Mouse (Mus musculus) embryonic fibroblast, embryonic 13.5 days (primary cell): ENCODE measurements around the gene Frg2f1. TPM values are rescaled to one million over a fixed set of nuclear protein-coding genes. Genes with fewer than 3 reads are reported as not detected.
"Not testable (repeated sequence)": the region's sequence is repeated elsewhere in the genome, so short reads cannot be mapped to it uniquely, and the experiment has no call there.

Experiments
- H3K27ac ChIP-seq: 2 replicates; pipeline ENCODE4 v1.5.1; 2012; ENCODE audit warnings: low read length, control low read depth, inconsistent platforms; ENCODE audit not compliant: insufficient read depth
- H3K4me1 ChIP-seq: 2 replicates; pipeline ENCODE4 v1.6.1; 2011; ENCODE audit warnings: low read length; ENCODE audit not compliant: control insufficient read depth, insufficient read depth
- H3K4me3 ChIP-seq: 2 replicates; pipeline ENCODE4 v1.5.1; 2011; ENCODE audit warnings: mild to moderate bottlenecking, control low read depth, low read length; ENCODE audit not compliant: insufficient read depth
- CTCF ChIP-seq: IDR thresholded peaks from 2 replicates; pipeline ENCODE4 v1.5.1; 2011; ENCODE audit warnings: mild to moderate bottlenecking, control low read depth, low read length, moderate library complexity, borderline replicate concordance; ENCODE audit not compliant: insufficient read depth
- POLR2A ChIP-seq: IDR thresholded peaks from 2 replicates; pipeline ENCODE4 v1.6.1; 2011; ENCODE audit warnings: low read depth, mild to moderate bottlenecking, control low read depth, low read length, moderate library complexity
- polyA plus RNA-seq: library from polyadenylated mRNA; stranded (reverse); fragments of >200 nt; gene quantifications from 2 replicates; pipeline ENCODE4 v1.2.4, GENCODE M21; 2011; ENCODE audit warnings: low read depth; ENCODE audit not compliant: missing spikeins, insufficient read length

The Frg2f1 gene
- polyA plus RNA-seq, 1 experiment = 4.9 TPM

GRCm38 (mm10) chr4:119539836-119540532 is 655 bp upstream of the Frg2f1 start:
- peak overlapping the region; percentile 67 for H3K4me3 ChIP-seq
- no peak for TF ChIP-seq CTCF
- peak; percentile 62; the same call in 1 of the 2 replicates for TF ChIP-seq POLR2A
- peak overlapping the region; percentile 83 for H3K27ac ChIP-seq
- H3K4me1 ChIP-seq = peaks cover under 1% of the 10 kb centered on the region; the same call in 1 of the 2 replicates

- TF ChIP-seq CTCF (no peak), POLR2A (no peak)
- Histone ChIP-seq H3K4me3 (no peak overlapping the region), H3K27ac (no peak overlapping the region), H3K4me1 (peaks cover 3% of the 10 kb centered on the region; the same call in 1 of the 2 replicates)
These were observed 1.9 kb downstream of the Frg2f1 start for GRCm38 (mm10) chr4:119537436-119537835.

- not testable (repeated sequence) for H3K4me3 ChIP-seq, H3K4me1 ChIP-seq, H3K27ac ChIP-seq
These were observed 2.7 kb downstream of the Frg2f1 start, which contains the start of gene Foxj3 for GRCm38 (mm10) chr4:119536615-119537014. Foxj3 (plus strand) TSS chr4:119537004.

DNA sequence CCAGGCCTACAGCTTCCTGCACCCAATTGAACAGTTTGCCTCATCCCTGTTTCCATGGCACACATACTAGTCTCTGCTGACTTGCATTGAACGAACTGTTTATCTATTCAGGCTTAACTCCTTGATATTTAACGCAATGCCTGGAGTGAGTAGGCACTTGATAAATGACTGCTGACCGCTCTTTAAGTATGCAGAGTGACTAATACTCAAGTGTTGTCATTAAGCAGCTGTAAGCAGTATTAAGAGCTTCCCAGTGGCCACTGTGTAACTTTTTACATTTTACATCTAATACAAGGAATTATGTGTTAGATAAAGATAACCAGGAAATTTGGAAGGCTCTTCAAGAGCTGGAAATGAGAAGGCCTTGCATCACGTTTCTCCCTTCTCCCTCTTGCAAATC is 4.2 kb downstream of the Frg2f1 start:
- H3K4me3 ChIP-seq = no peak overlapping the region

GRCm38 (mm10) chr4:119531813-119532212 is 7.5 kb downstream of the Frg2f1 start:
- Histone ChIP-seq H3K4me3 (no peak overlapping the region), H3K4me1 (peaks cover 3% of the 10 kb centered on the region; the same call in 1 of the 2 replicates), H3K27ac (no peak overlapping the region)
- TF ChIP-seq POLR2A (no peak), CTCF (no peak)

More for the DNA sequence above, 4.2 kb downstream of the Frg2f1 start:
- TF ChIP-seq CTCF (no peak), POLR2A (no peak)
- Histone ChIP-seq H3K4me1 (peaks cover 3% of the 10 kb centered on the region; the same call in 1 of the 2 replicates), H3K27ac (no peak overlapping the region)

- H3K4me3 ChIP-seq = no peak overlapping the region
- no peaks in the 10 kb centered on the region for H3K4me1 ChIP-seq
- no peak for TF ChIP-seq CTCF
- TF ChIP-seq POLR2A = no peak
- no peak overlapping the region for H3K27ac ChIP-seq
These were observed 12.9 kb downstream of the Frg2f1 start for GRCm38 (mm10) chr4:119526329-119526845.

- no peak overlapping the region for H3K27ac ChIP-seq
- H3K4me3 ChIP-seq = no peak overlapping the region
- H3K4me1 ChIP-seq = no peaks in the 10 kb centered on the region
- TF ChIP-seq CTCF (no peak), POLR2A (no peak)
These were observed 14.9 kb downstream of the Frg2f1 start for GRCm38 (mm10) chr4:119524466-119524865.

DNA sequence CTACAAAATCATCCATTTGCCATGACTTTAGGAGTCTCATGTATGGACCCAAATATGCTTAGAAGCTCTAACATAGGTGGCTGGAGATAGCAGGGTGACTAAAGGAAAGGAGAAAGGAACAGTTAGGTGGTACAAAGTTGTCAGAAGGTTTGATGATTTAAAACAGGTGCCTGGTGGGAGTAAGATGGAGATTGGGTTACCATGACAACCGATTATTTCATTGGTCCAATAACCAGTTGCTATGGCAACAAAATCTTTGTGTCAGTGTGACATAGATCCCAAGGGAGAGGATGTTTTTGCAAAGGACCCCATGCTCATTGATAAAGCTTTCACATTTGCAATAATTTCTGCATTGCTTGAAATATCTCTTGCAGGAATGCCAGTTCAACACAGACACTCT is 15.3 kb downstream of the Frg2f1 start:
- Histone ChIP-seq H3K4me3 (no peak overlapping the region), H3K4me1 (no peaks in the 10 kb centered on the region), H3K27ac (no peak overlapping the region)
- TF ChIP-seq CTCF (no peak), POLR2A (no peak)

DNA sequence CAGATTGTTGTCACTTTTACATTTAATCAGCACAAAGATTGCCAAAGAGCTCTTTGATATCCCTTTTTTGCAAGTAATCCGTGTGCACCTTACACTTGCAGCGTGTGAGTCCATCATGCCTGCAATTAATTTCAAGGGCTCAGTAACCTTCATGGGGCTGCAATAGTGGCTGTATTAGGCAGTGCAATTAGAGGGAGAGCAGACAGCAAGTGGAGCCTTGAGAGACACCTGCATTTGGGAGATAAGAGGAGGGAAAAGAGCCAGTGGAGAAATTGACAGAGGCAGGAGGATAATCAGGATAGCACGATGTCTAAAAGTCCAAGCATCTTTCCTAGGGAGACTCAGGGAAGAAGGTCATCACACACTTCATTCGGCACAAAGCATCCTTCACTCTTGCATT is 15.8 kb downstream of the Frg2f1 start:
- TF ChIP-seq CTCF = no peak
- TF ChIP-seq POLR2A = no peak
- H3K4me3 ChIP-seq = no peak overlapping the region
- H3K27ac ChIP-seq = no peak overlapping the region

DNA sequence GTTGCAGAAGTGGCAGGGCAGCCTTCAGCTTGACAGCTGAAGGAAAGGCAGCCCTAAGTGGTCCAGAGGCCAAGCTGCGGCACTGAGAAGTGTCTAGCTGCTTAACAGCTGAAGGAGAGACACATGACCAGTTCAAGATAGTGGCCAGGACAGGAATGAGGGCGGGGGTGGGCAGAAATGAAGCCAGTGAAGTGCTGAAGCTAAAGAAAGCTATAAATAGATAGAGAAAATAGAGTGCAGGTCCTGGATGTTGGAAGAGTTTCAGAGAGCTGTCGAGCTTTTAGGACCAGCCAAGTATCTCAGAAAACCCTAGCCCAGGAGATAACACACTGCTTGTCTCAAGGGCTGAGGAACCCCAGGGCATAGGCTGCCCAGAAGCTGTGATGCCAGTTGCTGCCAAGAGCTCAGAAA is 26.6 kb downstream of the Frg2f1 start:
- Histone ChIP-seq H3K4me1 (no peaks in the 10 kb centered on the region), H3K27ac (no peak overlapping the region), H3K4me3 (no peak overlapping the region)
- TF ChIP-seq POLR2A (no peak), CTCF (no peak)

More for the DNA sequence above, 15.8 kb downstream of the Frg2f1 start:
- no peaks in the 10 kb centered on the region for H3K4me1 ChIP-seq
